Mouse (Mus musculus): ENCODE measurements around the gene Dll4. TPM values are rescaled to one million over a fixed set of nuclear protein-coding genes. Genes with fewer than 3 reads are reported as not detected.

Gene Dll4
- polyA plus RNA-seq, 1 experiment from 2014 or later = 3.7 TPM

DNA sequence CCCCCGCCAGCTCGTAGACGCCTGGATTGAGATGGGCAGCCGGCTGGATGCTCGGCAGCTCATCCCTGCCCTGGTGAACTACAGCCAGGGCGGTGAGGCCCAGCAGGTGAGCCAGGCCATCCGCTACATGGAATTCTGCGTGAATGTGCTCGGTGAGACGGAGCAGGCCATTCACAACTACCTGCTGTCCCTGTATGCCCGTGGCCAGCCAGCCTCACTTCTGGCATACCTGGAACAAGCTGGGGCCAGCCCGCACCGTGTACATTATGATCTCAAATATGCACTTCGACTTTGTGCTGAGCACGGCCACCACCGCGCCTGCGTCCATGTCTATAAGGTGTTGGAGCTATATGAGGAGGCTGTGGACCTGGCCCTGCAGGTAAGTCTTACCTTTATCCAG is 31.2 kb upstream of the Dll4 start:
- no peaks in the 10 kb centered on the region for H3K27me3 ChIP-seq (ENCODE audit: control insufficient read depth, insufficient read depth, low read length)
- no peak overlapping the region for H3K9ac ChIP-seq (ENCODE audit: low read length)
- peaks cover 17% of the 10 kb centered on the region for H3K36me3 ChIP-seq (ENCODE audit: control insufficient read depth, insufficient read depth, low read length)
- 89% methylated on average over 18 of the region's 18 CpGs for WGBS
- TF ChIP-seq CTCF (IDR thresholded peaks at IDR 0.05; ENCODE audit: low read depth) (no peak), EP300 (optimal IDR thresholded peaks at IDR 0.05) (no peak)
- H3K4me1 ChIP-seq (replicated peaks; ENCODE audit: control insufficient read depth, insufficient read depth) = 0 out of 2 replicates have a peak, but pooled peaks cover 2% of the 10 kb centered on the region
- no peaks in the 10 kb centered on the region for H3K9me3 ChIP-seq (ENCODE audit: control insufficient read depth, low read length)
- no peak for DNase-seq (ENCODE audit: low spot score)
- ATAC-seq (ENCODE audit: low FRiP score, low TSS enrichment) = no peak
- no peak overlapping the region for H3K27ac ChIP-seq (replicated peaks)
- no peak overlapping the region for H3K4me2 ChIP-seq (replicated peaks; ENCODE audit: low read depth)
- H3K4me3 ChIP-seq (ENCODE audit: low read depth, low read length) = no peak overlapping the region

- Histone ChIP-seq H3K4me2 (replicated peaks; ENCODE audit: low read depth) (no peak overlapping the region), H3K27me3 (ENCODE audit: control insufficient read depth, insufficient read depth, low read length) (no peaks in the 10 kb centered on the region), H3K9me3 (ENCODE audit: control insufficient read depth, low read length) (no peaks in the 10 kb centered on the region), H3K4me1 (replicated peaks; ENCODE audit: control insufficient read depth, insufficient read depth) (peaks cover 8% of the 10 kb centered on the region), H3K4me3 (ENCODE audit: low read depth, low read length) (no peak overlapping the region), H3K27ac (replicated peaks) (no peak overlapping the region), H3K9ac (ENCODE audit: low read length) (no peak overlapping the region), H3K36me3 (ENCODE audit: control insufficient read depth, insufficient read depth, low read length) (peaks cover 17% of the 10 kb centered on the region)
- ATAC-seq (ENCODE audit: low FRiP score, low TSS enrichment) = no peak
- no peak for DNase-seq (ENCODE audit: low spot score)
- TF ChIP-seq CTCF (IDR thresholded peaks at IDR 0.05; ENCODE audit: low read depth) (no peak), EP300 (optimal IDR thresholded peaks at IDR 0.05) (no peak)
- WGBS = 91% methylated on average over 12 of the region's 12 CpGs
Observed at GRCm38 (mm10) chr2:119296756-119297155, 28.8 kb upstream of the Dll4 start.

DNA sequence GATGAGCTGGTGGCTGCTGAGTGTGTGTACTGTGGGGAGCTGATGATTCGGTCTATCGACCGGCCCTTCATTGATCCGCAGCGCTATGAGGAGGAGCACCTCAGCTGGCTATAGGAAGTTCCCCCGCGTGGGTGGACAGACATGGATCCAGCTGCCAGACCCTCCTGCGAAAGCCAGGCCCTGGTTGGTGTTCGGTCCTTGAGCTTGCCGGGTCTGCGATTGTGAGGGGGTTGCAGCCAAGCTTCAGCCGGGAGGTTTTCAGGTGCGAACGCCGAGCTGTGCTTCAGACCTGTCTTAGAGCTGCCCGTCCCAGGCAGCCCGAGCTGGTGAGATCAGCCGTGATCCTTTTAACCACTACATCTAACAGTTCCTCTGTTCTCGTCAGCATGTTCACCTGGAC is 28.1 kb upstream of the Dll4 start:
- Histone ChIP-seq H3K9ac (ENCODE audit: low read length) (no peak overlapping the region), H3K36me3 (ENCODE audit: control insufficient read depth, insufficient read depth, low read length) (peaks cover 17% of the 10 kb centered on the region), H3K27me3 (ENCODE audit: control insufficient read depth, insufficient read depth, low read length) (no peaks in the 10 kb centered on the region), H3K4me2 (replicated peaks; ENCODE audit: low read depth) (no peak overlapping the region), H3K4me3 (ENCODE audit: low read depth, low read length) (no peak overlapping the region), H3K4me1 (replicated peaks; ENCODE audit: control insufficient read depth, insufficient read depth) (peaks cover 8% of the 10 kb centered on the region), H3K9me3 (ENCODE audit: control insufficient read depth, low read length) (no peaks in the 10 kb centered on the region), H3K27ac (replicated peaks) (no peak overlapping the region)
- no peak for TF ChIP-seq EP300 (optimal IDR thresholded peaks at IDR 0.05)
- TF ChIP-seq CTCF (IDR thresholded peaks at IDR 0.05; ENCODE audit: low read depth) = no peak
- 91% methylated on average over 19 of the region's 19 CpGs for WGBS
- no peak for DNase-seq (ENCODE audit: low spot score)
- ATAC-seq (ENCODE audit: low FRiP score, low TSS enrichment) = no peak

DNA sequence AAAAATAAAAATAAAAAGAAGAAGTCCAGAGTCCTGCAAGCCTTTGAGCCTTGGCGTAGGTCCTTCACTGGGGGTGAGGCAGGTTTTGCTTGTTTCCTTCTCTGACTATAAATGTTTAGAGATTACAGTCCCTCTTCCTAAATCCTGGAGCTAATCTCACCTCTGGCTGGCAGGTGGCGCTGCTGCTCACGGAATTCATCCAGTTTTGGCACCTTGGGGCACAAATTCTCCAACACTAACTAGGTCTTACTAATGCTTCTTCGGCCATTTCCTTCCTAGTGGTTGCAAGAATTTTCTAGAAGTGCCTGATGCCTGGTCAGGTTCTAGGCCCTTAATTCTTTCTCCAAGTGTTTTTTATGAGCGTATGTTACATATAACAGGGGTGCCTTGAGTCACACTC is 27.3 kb upstream of the Dll4 start:
- H3K4me3 ChIP-seq (ENCODE audit: low read depth, low read length) = no peak overlapping the region
- TF ChIP-seq CTCF (IDR thresholded peaks at IDR 0.05; ENCODE audit: low read depth) = peak; percentile 82
- no peak for TF ChIP-seq EP300 (optimal IDR thresholded peaks at IDR 0.05)
- H3K27ac ChIP-seq (replicated peaks) = no peak overlapping the region

GRCm38 (mm10) chr2:119298839-119299238 is 26.7 kb upstream of the Dll4 start:
- DNase-seq (ENCODE audit: low spot score) (no peak), ATAC-seq (ENCODE audit: low FRiP score, low TSS enrichment) (no peak)
- H3K4me1 ChIP-seq (replicated peaks; ENCODE audit: control insufficient read depth, insufficient read depth) = peaks cover 8% of the 10 kb centered on the region
- WGBS = 90% methylated on average over 2 of the region's 2 CpGs
- H3K36me3 ChIP-seq (ENCODE audit: control insufficient read depth, insufficient read depth, low read length) = peaks cover 11% of the 10 kb centered on the region
- H3K27me3 ChIP-seq (ENCODE audit: control insufficient read depth, insufficient read depth, low read length) = no peaks in the 10 kb centered on the region
- no peaks in the 10 kb centered on the region for H3K9me3 ChIP-seq (ENCODE audit: control insufficient read depth, low read length)
- no peak overlapping the region for H3K9ac ChIP-seq (ENCODE audit: low read length)
- no peak overlapping the region for H3K27ac ChIP-seq (replicated peaks)
- no peak overlapping the region for H3K4me3 ChIP-seq (ENCODE audit: low read depth, low read length)
- TF ChIP-seq EP300 (optimal IDR thresholded peaks at IDR 0.05) (no peak), CTCF (IDR thresholded peaks at IDR 0.05; ENCODE audit: low read depth) (no peak)
- no peak overlapping the region for H3K4me2 ChIP-seq (replicated peaks; ENCODE audit: low read depth)

More for the DNA sequence above, 27.3 kb upstream of the Dll4 start:
- Histone ChIP-seq H3K4me2 (replicated peaks; ENCODE audit: low read depth) (no peak overlapping the region), H3K9me3 (ENCODE audit: control insufficient read depth, low read length) (no peaks in the 10 kb centered on the region), H3K36me3 (ENCODE audit: control insufficient read depth, insufficient read depth, low read length) (peaks cover 14% of the 10 kb centered on the region), H3K27me3 (ENCODE audit: control insufficient read depth, insufficient read depth, low read length) (no peaks in the 10 kb centered on the region), H3K9ac (ENCODE audit: low read length) (no peak overlapping the region), H3K4me1 (replicated peaks; ENCODE audit: control insufficient read depth, insufficient read depth) (peaks cover 8% of the 10 kb centered on the region)
- ATAC-seq (ENCODE audit: low FRiP score, low TSS enrichment) = no peak
- 36% methylated on average over 5 of the region's 5 CpGs for WGBS
- DNase-seq (ENCODE audit: low spot score) = peak; percentile 77

DNA sequence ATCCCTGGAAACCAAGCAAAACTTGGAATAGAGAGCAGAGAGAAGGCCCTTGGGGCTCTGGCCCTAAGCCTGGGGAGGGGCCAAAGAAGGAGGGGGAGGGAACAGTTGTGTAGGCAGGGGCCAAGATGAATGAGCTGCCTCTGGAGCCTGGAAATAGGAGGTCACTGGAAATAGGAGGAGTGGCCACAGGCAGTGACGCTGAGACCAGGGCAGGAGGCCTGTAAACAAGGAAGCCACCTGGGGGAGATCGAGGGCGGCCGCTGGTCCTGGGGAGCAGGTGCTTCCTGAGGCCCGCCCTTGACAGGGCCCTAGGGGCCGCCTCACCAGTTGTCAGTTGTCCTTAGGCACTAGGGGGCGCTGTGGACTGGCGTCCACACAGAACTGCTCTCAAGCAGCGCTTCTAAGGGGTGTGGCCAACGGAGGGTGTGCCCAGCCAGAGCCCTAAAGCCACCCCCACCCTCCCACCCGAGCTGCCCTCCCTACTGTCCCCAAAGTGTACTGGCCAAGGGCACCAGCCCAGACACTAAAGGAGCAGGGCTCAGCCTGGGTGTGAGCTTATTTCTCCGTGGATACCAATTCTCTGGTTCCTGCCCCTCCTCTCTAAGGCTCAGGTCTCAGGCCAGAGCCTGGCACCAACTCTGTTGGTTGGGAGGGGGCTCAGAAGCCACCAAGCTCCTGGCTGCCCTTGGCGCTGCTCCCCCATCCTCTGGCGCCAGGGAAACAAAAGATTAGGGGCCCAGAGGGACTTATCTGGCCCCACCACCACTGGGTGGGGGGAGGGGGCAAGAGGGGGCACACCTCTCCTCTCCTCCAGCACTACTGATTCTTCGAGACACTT is 25.4 kb upstream of the Dll4 start:
- H3K27ac ChIP-seq (replicated peaks) = peak overlapping the region; percentile 71
- ATAC-seq (ENCODE audit: low FRiP score, low TSS enrichment) = peak; percentile 94
- peak; percentile 94 for DNase-seq (ENCODE audit: low spot score)
- H3K4me2 ChIP-seq (replicated peaks; ENCODE audit: low read depth) = peak overlapping the region; percentile 45
- peaks cover 11% of the 10 kb centered on the region for H3K36me3 ChIP-seq (ENCODE audit: control insufficient read depth, insufficient read depth, low read length)
- TF ChIP-seq CTCF (IDR thresholded peaks at IDR 0.05; ENCODE audit: low read depth) (peak; percentile 82), EP300 (optimal IDR thresholded peaks at IDR 0.05) (no peak)
- H3K4me3 ChIP-seq (ENCODE audit: low read depth, low read length) = 0 out of 2 replicates have a peak overlapping the region, but pooled peaks have one; percentile 18
- H3K4me1 ChIP-seq (replicated peaks; ENCODE audit: control insufficient read depth, insufficient read depth) = peaks cover 10% of the 10 kb centered on the region
- WGBS = 6% methylated on average over 14 of the region's 15 CpGs
- no peaks in the 10 kb centered on the region for H3K9me3 ChIP-seq (ENCODE audit: control insufficient read depth, low read length)
- H3K27me3 ChIP-seq (ENCODE audit: control insufficient read depth, insufficient read depth, low read length) = no peaks in the 10 kb centered on the region
- H3K9ac ChIP-seq (ENCODE audit: low read length) = peak overlapping the region; percentile 43; the same call in 1 of the 2 replicates
